Mouse (Mus musculus): Measurements from ENCODE around the gene Hist1h1c.

Gene Hist1h1c

DNA sequence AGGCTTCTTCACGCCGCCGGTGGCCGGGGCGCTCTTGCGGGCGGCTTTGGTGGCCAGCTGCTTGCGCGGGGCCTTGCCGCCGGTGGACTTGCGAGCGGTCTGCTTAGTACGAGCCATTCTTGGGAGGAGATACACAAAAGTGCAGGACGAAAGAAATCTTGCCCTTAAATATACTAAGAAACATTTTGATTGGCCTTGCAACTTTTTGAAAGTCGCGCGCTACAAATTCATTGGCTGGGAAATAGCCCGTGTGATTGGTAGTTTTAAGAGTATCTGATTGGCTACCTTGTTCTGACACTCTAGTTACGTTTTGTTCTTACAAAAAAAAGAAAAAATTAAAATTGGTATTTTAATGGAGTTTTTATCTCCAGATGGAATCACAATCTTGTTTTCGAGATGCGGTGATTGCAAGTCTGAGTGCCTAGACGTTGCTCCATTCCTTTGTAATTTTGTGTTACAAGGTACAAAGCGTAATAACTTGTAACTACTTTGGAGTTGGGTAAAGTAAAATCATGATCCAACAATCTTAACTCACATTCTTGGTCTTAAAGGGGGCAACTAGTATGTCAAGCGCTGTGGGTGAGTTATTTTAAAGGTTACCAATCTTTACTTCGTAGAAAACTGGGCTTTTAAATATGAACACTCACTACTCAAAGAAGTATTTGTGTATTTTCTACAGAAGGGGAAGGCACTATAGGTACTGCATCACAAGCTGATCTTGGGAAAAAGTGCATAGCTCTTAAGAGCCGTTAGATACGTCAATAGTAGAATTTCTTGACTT lies 7.0 kb downstream of the Hist1h1c start, which contains the start of gene Hist1h3c:
Gene Hist1h3c (minus strand): TSS at position 222 of the 781 bp plus-strand sequence.
- DNase-seq (ENCODE audit: low read depth, low spot score) = peak; percentile 94

- peak; percentile 92 for DNase-seq (ENCODE audit: low read depth, low spot score)
Observed at GRCm38 (mm10) chr13:23746201-23747080, 7.8 kb downstream of the Hist1h1c start, which contains the start of gene Hist1h2bb. Gene Hist1h2bb (plus strand): TSS chr13:23746734.

- DNase-seq (ENCODE audit: low read depth, low spot score) = peak; percentile 54
Observed at GRCm38 (mm10) chr13:23747081-23747891, 8.7 kb downstream of the Hist1h1c start.

DNA sequence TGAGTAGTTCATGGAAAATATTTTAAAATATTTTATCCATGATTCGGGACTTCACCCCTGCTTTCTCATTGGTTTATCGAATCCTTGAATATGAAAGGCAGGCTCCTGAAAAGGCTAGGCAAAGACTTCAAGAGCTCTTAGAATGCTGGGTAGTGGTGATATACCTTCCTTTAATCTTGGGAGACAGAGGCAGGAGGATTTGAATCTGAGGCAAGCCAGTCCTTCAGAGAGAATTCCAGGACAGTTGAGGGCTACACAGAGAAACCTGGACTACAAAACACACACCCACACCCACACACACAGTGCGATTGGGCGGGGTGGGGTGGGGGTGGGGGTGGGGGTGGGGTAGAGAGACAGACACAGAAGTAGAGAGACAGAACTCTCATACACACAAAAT lies 9.3 kb downstream of the Hist1h1c start:
- DNase-seq (ENCODE audit: low read depth, low spot score) = no peak

- no peak for DNase-seq (ENCODE audit: low read depth, low spot score)
Observed at GRCm38 (mm10) chr13:23749563-23750121, 11.0 kb downstream of the Hist1h1c start.

GRCm38 (mm10) chr13:23750839-23751477 lies 12.3 kb downstream of the Hist1h1c start, which contains the start of gene Hist1h2ab:
Gene Hist1h2ab (plus strand): TSS chr13:23751126.
- peak; percentile 81 for DNase-seq (ENCODE audit: low read depth, low spot score)

GRCm38 (mm10) chr13:23751478-23751956 lies 12.9 kb downstream of the Hist1h1c start:
- DNase-seq (ENCODE audit: low read depth, low spot score) = peak; percentile 50

- DNase-seq (ENCODE audit: low read depth, low spot score) = peak; percentile 96
Observed at GRCm38 (mm10) chr13:23752067-23752741, 13.6 kb downstream of the Hist1h1c start, which contains the start of gene Hist1h3b. Gene Hist1h3b (plus strand): TSS chr13:23752267.

DNA sequence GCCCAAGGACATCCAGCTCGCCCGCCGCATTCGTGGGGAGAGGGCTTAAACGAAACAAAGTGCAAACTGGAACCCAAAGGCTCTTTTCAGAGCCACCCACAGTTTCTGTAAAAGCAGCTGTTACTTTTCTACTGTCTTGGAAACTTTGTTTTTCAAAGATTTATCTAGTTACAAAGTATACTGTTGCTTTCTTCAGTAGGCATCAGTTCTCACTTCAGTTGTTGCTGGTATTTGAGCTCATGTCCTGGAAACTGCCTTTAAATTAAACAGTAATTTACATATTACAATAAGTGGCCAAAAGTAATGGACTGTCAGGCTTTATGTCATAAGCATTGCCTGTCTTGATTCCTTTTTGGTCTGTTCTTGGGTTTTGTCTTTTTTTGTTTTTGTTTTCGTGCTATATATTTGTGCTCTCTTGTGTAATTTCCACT lies 14.1 kb downstream of the Hist1h1c start:
- no peak for DNase-seq (ENCODE audit: low read depth, low spot score)

GRCm38 (mm10) chr13:23753314-23754078 lies 14.9 kb downstream of the Hist1h1c start:
- DNase-seq (ENCODE audit: low read depth, low spot score) = no peak

GRCm38 (mm10) chr13:23755000-23755399 lies 16.4 kb downstream of the Hist1h1c start:
- DNase-seq (ENCODE audit: low read depth, low spot score) = no peak

DNA sequence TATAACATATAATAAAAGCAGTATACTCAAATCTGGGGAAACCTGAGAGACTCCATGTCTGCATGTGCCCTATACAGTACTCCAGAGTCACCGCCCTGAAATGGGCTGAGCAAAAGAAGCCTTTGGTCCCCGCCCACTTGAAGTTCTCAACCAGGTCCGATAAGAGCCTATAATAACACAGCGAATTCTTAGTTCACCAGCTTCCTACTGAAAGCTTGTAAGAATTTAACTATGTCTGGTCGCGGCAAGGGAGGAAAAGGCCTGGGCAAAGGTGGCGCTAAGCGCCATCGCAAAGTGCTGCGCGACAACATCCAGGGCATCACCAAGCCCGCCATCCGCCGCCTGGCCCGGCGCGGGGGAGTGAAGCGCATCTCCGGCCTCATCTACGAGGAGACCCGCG lies 18.2 kb downstream of the Hist1h1c start, which contains the start of gene Hist1h4b:
Gene Hist1h4b (plus strand): TSS at position 224 of the 400 bp plus-strand sequence.
- DNase-seq (ENCODE audit: low read depth, low spot score) = peak; percentile 96

DNA sequence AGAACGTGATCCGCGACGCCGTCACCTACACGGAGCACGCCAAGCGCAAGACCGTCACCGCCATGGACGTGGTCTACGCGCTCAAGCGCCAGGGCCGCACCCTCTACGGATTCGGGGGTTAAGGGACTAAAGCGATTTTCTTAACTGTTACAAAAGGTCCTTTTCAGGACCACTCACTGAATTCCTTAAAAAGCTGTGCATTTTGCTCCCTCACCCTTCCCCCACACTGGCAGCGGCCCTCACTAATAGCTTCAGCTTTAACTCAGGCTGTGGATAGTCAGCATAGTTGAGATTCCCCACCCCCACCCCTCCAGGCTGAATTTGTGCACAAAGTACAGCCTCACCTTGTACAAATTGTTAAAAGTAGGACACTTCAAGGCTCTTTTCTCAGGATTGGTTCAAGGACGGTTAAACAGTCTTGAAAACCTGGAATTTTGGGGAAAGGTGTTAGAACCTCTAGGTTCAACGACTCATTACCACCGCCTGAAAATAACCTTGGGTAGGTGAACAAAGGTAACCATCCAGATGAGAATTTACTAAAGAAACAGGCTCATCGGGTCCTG lies 18.7 kb downstream of the Hist1h1c start:
- DNase-seq (ENCODE audit: low read depth, low spot score) = peak; percentile 73

DNA sequence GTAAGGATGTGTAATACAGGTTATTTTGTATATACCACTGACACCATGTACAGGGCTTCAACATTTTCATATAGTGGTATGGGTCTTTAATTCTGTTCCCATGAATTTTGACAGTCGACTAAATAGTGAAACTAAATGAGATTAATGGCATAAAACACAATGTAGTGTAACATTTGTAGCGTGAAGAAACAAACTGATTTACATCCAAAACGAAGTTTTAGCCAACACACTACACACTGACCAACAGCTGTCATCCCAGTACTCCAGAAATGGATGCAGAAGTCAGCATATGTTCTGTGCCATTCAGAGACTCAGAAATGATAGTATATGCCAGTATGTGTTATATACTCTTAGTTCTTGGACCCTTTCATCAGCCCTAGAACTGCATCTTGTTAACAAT lies 19.3 kb downstream of the Hist1h1c start:
- DNase-seq (ENCODE audit: low read depth, low spot score) = no peak

DNA sequence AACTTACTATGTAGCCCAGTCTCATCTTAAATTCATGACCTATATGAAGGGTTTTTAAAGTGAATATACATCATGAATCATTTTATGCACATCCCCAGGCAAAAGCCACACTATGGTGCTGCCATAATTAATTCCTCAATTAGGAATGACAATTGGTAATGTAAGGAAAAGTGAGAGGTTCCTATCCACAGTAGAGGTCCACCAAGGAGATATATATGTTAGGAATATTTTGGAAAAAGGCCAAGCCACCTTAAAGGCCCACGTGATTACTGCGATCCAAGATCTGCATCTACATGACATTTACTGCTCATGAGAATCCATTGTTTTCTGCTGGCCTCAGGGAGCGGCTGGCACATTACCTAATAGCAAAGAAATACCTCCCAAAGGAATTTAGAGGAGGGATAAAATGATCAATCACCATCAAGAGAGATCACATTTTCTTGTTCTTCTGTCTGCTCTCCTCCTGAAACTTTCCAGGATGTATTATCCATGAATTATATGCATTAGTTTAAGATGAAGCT lies 20.7 kb downstream of the Hist1h1c start:
- DNase-seq (ENCODE audit: low read depth, low spot score) = no peak

DNA sequence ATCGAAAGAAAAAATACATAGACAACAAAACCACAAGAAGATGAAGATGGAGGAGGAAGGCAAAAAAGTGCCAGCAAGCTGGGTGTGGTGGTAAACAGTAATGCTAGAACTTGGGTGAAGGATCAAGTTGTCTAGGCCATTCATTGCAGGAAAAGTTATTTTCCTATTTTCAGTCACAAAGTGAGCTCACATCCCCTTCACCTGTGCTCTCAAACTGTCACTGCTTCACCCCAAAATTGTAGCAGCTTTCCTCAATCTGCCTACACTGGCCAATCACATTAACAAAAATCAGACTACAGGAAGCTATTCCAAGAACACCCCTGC lies 21.3 kb downstream of the Hist1h1c start:
- DNase-seq (ENCODE audit: low read depth, low spot score) = no peak

DNA sequence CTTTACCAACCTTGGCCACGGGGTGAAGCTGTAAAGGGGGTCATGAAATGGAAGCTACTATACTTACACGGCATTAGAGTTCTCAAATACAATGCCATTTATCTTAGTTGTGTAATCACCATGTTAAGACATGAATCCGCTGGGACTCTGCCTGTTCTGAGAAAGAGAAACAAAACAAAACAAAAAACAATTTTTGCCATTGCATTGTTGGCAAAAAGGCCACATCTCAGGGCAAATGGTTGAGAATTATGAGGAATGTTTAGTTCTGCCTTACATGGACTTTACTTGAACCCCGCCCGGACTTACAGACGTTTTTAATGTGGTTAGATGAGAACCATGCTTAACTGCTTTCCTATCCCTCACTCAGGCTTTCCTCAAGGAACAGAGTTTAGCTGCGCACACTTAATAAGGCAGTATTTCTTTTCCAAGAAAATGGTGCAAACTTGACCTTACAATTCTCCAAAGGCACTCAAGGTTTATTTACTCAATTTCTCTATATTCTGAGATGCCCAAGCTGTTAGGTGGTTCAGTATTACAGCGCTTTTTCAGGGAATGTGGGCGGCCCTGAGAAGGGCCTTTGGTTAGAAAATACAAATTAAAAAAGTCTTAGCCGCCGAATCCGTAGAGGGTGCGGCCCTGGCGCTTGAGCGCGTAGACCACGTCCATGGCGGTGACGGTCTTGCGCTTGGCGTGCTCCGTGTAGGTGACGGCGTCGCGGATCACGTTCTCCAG lies 21.8 kb downstream of the Hist1h1c start:
- peak; percentile 66 for DNase-seq (ENCODE audit: low read depth, low spot score)
